Mouse (Mus musculus) frontal cortex, postnatal 25 days (tissue): ENCODE results near the gene Lhpp.

Source experiments
- DNase-seq, 2 experiments: peaks; one replicate each; pipeline ENCODE4 v3.0.0; 2022; ENCODE audit warnings: low spot score in 2 of 2

The Lhpp gene

GRCm38 (mm10) chr7:132705130-132705529 is 94.7 kb downstream of the Lhpp start:
- no peak for DNase-seq

- DNase-seq, result no peak
These were observed 101.1 kb downstream of the Lhpp start for GRCm38 (mm10) chr7:132711579-132711978.

GRCm38 (mm10) chr7:132712044-132712708 is 101.7 kb downstream of the Lhpp start:
- no peak for DNase-seq

GRCm38 (mm10) chr7:132712956-132713355 is 102.5 kb downstream of the Lhpp start:
- DNase-seq, result no peak

DNA sequence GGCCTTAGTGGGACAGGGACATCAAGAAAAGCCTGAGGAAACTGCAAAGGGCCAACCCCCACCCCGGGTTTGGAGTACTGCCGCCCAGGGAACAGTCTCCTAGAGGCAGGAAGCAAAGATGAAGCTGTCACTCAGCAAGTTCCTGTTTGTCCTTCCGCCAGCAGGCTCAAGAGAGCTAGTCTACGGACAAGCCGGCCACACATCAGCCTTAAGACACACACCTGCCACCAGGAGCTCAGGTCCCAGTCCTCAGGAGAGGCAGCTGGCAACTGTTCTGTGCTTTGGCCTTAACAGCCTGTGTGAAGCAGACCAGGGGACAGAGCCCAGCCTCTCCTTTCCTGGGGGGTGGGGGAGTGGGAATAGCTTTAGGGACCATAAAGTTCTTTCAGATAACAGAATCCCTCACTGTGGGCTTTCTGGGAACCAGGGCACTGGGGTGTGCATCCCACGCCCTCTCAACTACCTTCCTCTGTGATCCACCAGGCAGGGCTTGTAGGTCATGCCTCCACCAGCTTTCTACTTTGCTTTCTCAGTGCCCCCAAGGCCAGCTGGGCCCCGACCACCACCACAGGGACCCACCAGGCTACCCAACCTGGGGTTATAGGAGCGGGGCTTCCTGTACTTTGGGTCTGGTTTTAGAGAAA is 103.2 kb downstream of the Lhpp start:
- no peak for DNase-seq

- DNase-seq, result no peak
These were observed 103.9 kb downstream of the Lhpp start for GRCm38 (mm10) chr7:132714236-132714923.

GRCm38 (mm10) chr7:132715259-132715658 is 104.8 kb downstream of the Lhpp start:
- DNase-seq, result no peak

- no peak for DNase-seq
These were observed 109.1 kb downstream of the Lhpp start for GRCm38 (mm10) chr7:132719570-132719969.

DNA sequence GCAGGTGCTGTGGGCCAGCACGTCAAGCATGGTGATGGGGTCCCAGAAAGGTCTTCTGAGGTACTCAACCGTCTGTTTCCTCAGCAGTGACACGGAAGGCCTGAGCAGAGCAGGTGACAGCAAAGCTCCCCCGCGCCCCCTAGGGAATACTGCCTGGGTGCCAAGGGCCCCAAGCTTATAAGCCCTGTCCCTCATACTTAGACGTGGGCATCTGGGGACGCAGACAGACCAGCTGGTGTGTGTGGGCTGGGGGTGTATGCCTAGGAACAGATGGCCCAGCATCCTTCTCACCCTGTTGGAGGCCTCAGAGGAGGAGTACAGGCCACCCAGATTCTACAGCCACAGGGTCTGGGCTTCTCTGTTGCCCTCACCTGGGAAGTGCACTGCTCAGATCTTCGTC is 110.1 kb downstream of the Lhpp start:
- DNase-seq, result no peak

DNA sequence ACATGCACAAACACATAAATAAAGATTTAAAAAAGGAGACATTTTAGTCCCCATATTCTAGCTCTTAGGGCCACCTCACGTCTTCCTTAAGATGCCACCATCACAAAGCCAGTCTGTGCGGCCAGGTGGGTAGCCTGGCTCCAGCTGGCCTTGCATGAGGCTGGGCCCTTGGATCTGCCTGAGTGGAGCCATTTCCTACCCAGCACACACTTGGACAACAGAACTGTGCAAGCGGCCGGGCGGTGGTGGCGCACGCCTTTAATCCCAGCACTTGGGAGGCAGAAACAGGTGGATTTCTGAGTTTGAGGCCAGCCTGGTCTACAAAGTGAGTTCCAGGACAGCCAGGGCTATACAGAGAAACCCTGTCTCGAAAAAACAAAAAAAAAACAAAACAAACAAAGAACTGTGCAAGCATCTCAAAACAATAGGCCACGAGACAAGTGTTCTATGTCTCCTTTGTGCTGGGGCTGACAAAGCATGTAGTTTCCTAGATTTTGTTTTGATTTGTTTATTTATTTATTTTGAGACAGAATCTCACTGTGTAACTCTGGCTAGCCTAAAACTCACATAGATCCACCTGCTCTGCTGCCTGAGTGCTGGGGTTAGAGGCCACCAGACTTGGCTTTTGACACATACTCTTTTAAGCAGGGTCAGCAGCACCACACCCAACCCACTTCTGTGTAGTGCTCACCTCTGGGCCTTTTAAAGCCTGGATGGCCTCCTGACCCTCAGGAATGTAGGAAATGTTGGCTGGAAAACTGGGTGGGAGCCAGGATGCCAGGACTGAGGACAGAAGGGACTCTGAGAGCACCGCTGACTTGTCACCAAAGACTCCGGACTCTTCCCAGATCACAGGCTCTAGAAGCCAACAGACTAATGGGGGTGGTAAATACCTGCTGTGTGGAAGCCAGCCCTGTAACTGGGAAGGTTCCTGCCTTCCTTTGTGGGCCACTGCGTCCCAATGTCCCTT is 112.2 kb downstream of the Lhpp start:
- DNase-seq, result no peak

DNA sequence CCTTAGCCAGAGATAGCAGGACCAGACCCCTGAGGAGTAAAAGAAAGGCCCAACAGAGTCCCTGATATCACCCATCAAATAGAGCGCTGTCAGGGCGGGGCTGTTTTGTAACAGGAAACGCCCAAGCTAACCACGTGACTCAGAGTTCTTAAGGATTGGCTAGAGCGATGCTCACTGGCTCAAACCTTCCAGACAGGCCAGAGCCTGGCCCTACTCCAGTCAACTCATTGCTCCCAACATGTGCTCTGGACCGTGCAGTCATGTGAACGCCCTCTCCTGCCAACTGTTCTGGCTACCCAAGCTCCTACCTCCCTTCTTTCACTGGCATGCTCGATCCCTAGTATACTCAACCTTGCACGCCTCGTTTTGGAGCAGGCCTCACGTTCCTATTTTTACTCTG is 113.5 kb downstream of the Lhpp start:
- DNase-seq, result no peak

GRCm38 (mm10) chr7:132724501-132725062 is 114.1 kb downstream of the Lhpp start:
- DNase-seq, result no peak

DNA sequence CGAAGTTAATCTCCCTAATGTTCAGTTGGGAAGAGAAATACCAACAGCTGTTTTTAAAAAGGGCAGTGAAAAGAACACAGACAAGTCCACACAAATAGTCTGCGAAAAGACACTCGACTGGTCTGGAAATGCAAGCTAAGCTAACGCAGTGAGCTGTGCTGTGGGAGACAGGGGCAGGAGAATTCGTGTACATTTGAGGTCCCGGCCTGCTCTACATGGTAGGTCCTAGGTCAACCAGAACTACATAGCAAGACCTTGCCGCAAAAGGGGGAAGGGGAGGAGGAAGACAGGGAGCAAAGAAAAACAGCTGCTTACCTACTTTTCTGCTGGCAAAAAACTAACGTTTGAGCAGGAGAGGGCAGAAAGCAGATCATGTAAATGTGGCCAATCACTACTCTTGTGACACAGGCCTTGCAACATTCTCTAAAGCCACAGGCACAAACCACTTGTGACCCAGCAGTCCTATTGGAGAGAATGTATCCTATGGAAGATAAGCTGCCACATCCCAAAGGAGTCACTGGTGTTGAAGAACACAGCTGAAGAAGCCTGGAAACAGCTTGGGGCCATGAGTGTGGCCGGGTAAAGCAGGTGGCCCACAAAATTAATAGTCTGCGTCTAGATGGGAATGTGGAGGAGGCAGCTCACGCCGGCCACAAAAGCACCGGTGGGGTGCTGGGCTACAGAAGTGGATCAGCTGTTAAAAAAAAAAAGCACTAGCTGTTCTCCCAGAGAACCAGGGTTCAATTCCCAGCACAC is 115.8 kb downstream of the Lhpp start:
- DNase-seq, result no peak

GRCm38 (mm10) chr7:132729093-132729831 is 118.8 kb downstream of the Lhpp start:
- no peak for DNase-seq

DNA sequence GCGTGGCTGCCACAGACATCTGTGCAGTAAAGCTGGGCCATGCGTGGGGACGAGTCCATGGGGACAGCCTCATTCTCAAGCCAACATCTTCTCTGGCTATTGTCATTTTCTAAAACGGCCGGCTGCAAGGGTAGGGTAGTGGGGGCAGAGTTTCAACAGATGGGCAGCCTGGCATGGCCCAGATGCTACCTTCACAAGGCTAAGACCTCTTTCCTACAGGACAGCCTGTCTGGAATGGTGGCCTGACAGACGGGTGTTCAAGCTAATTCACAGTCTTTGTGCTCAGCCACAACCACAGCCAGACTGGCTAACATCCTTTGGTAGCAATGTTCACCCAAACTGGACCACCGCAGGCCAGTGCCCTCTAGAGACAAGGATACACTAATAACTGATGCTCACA is 120.1 kb downstream of the Lhpp start:
- DNase-seq, result no peak

DNA sequence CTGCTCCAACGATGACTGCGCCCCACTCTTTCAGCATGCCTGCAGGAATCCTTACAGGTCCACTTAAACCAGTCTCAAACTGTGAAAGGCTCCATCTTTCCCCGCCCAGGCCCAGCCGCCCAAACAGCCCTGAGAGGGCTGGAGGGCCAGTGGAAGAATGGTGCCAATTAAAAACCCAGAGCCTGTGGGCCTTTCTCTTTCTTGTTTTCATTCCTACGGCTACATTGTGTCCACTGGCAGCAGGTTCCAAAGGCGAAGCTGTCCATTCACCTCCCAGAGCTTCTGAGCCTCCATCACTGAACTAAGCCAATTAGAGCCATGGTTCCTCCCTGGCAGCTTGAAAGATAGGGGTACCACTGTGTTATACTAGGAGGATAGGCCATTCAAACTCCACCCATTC is 121.1 kb downstream of the Lhpp start:
- no peak for DNase-seq

DNA sequence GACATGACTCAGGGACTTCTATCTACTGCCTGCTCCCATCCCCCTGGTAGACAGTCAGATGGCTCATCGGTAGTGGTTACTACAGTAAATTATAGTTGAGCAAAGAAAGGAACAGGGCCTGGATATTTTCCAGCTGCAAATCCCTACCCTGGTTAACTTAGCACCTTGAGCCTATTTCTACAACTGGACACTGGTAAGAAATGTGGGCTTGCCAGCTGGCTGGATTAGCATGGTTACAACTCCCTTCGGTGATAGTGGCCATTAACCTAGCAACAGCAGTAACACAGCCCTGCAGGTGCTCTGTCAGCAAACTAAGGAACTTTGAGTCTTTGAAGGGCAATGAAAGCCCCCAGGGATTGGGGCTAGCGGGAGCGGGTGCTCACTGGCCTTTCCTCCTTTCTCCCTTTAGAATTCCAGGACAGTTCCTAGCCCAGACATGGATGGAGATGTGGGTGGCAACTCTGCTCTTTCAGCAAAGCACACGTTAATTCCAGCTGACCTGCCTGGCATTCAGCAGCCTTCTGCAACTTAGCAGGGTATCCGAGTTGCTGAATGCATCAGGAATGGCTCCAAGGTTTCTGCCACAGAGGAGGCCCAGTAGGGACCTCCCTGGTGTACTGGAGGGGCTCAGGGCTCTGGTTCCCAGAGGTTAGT is 121.8 kb downstream of the Lhpp start:
- DNase-seq, result no peak

DNA sequence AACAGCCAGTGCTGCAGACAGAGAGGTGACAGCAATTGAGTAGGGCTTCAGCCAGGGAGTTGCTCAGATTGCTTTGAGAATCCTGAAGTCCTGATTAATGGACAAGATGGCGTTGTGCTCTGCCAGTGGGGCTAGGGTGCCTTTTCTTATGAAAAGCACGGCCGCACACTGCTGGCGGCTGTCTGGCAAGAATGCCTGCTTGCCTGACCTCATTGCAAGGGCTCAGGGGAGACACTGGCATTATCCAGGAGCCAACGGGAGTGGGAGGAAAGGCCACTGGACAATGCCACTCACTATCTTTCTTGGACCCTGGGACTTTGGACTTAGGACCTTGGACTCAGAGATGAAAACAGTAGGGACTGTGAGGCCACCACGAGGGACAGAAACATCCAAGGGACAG is 123.1 kb downstream of the Lhpp start:
- DNase-seq, result no peak

- no peak for DNase-seq
These were observed 123.8 kb downstream of the Lhpp start for GRCm38 (mm10) chr7:132734222-132734621.

GRCm38 (mm10) chr7:132735145-132735544 is 124.7 kb downstream of the Lhpp start:
- DNase-seq, result no peak
